Mouse (Mus musculus) liver, postnatal 0 days (tissue): ENCODE measurements around the gene Elovl6.

Experiments used
- CTCF ChIP-seq: sonication (generic); IDR thresholded peaks from 2 replicates; pipeline ENCODE4 v1.5.1; 2016; ENCODE audit warnings: antibody characterized with exemption, low read depth
- EP300 ChIP-seq: IDR thresholded peaks from 2 replicates; pipeline ENCODE4 v1.6.1; 2016; ENCODE audit warnings: antibody characterized with exemption, low read depth, mild to moderate bottlenecking

GRCm38 (mm10) chr3:129663906-129664305 lies 131.8 kb downstream of the Elovl6 start:
- no peak for TF ChIP-seq CTCF
- no peak for TF ChIP-seq EP300
